Mouse (Mus musculus) myocyte (in vitro differentiated cells): ENCODE data around the gene Tmod3. TPM values are rescaled to one million over a fixed set of nuclear protein-coding genes. Genes with fewer than 3 reads are reported as not detected.
"Not testable (repeated sequence)": the region's sequence is repeated elsewhere in the genome, so short reads cannot be mapped to it uniquely, and the experiment has no call there.

Source experiments
- H3K27me3 ChIP-seq: one replicate; pipeline ENCODE4 v1.6.1; 2011; ENCODE audit not compliant: control insufficient read depth, insufficient read depth, insufficient read length
- H3K36me3 ChIP-seq: one replicate; pipeline ENCODE4 v1.6.1; 2011; ENCODE audit not compliant: control insufficient read depth, insufficient read depth
- H3K4me2 ChIP-seq: one replicate; pipeline ENCODE4 v1.6.1; 2011; ENCODE audit warnings: low read depth, control low read depth
- H3K4me3 ChIP-seq: one replicate; pipeline ENCODE4 v1.5.1; 2011; ENCODE audit warnings: mild to moderate bottlenecking, control low read depth, moderate library complexity
- H3K79me2 ChIP-seq: one replicate; pipeline ENCODE4 v1.6.1; 2011; ENCODE audit not compliant: control insufficient read depth, insufficient read depth
- H3ac ChIP-seq: one replicate; pipeline ENCODE4 v1.6.1; 2011; ENCODE audit not compliant: control insufficient read depth, insufficient read length
- CEBPB ChIP-seq: IDR thresholded peaks from 2 replicates; pipeline ENCODE4 v1.6.1; 2011; ENCODE audit warnings: mild to moderate bottlenecking, moderate library complexity; ENCODE audit not compliant: poor library complexity, insufficient read depth, severe bottlenecking
- E2F4 ChIP-seq: IDR thresholded peaks from one replicate; pipeline ENCODE4 v1.6.1; 2011; ENCODE audit warnings: mild to moderate bottlenecking, control low read depth, moderate library complexity; ENCODE audit not compliant: insufficient read depth
- MAX ChIP-seq: IDR thresholded peaks from one replicate; pipeline ENCODE4 v1.6.1; 2011; ENCODE audit warnings: low read depth, mild to moderate bottlenecking, control low read depth
- MYOD1 ChIP-seq, 3 experiments: IDR thresholded peaks; one replicate each; pipeline ENCODE4 v1.6.1; 2011; ENCODE audit warnings: control low read depth in 2 of 3, low read depth in 2 of 3, mild to moderate bottlenecking in 2 of 3, moderate library complexity in 1 of 3; ENCODE audit not compliant: insufficient read length in 2 of 3, control insufficient read depth in 1 of 3
- MYOG ChIP-seq, 3 experiments: IDR thresholded peaks; one replicate each; pipeline ENCODE4 v1.6.1; 2011; ENCODE audit warnings: control low read depth in 2 of 3, low read depth in 2 of 3, mild to moderate bottlenecking in 2 of 3; ENCODE audit not compliant: insufficient read length in 2 of 3, control insufficient read depth in 1 of 3, insufficient read depth in 1 of 3
- POLR2A ChIP-seq: IDR thresholded peaks from one replicate; pipeline ENCODE4 v1.6.1; 2011; ENCODE audit warnings: low read depth, mild to moderate bottlenecking, control low read depth, moderate library complexity; ENCODE audit not compliant: insufficient read length
- POLR2AphosphoS2 ChIP-seq: IDR thresholded peaks from one replicate; pipeline ENCODE4 v1.6.1; 2011; ENCODE audit warnings: low read depth, control low read depth; ENCODE audit not compliant: insufficient read length
- REST ChIP-seq: IDR thresholded peaks from one replicate; pipeline ENCODE4 v1.6.1; 2011; ENCODE audit warnings: mild to moderate bottlenecking, control low read depth, moderate library complexity; ENCODE audit not compliant: insufficient read depth, insufficient read length
- SRF ChIP-seq: IDR thresholded peaks from one replicate; pipeline ENCODE4 v1.6.1; 2011; ENCODE audit warnings: low read depth; ENCODE audit not compliant: control insufficient read depth, insufficient read length
- TCF12 ChIP-seq: IDR thresholded peaks from one replicate; pipeline ENCODE4 v1.6.1; 2011; ENCODE audit warnings: mild to moderate bottlenecking, control low read depth; ENCODE audit not compliant: poor library complexity, insufficient read depth, severe bottlenecking
- TCF3 ChIP-seq: IDR thresholded peaks from one replicate; pipeline ENCODE4 v1.6.1; 2011; ENCODE audit warnings: low read depth, control low read depth; ENCODE audit not compliant: insufficient read length
- USF1 ChIP-seq: IDR thresholded peaks from one replicate; pipeline ENCODE4 v1.6.1; 2011; ENCODE audit warnings: low read depth, mild to moderate bottlenecking, control low read depth, moderate library complexity
- polyA plus RNA-seq: library from polyadenylated mRNA; unstranded; fragments of >200 nt; fragmentation: generic; extraction: Trizol; gene quantifications from one replicate; pipeline ENCODE4 v1.2.1, GENCODE M21; 2012; ENCODE audit warnings: missing spikeins

Tmod3 gene
- polyA plus RNA-seq, 1 experiment = 12.9 TPM

DNA sequence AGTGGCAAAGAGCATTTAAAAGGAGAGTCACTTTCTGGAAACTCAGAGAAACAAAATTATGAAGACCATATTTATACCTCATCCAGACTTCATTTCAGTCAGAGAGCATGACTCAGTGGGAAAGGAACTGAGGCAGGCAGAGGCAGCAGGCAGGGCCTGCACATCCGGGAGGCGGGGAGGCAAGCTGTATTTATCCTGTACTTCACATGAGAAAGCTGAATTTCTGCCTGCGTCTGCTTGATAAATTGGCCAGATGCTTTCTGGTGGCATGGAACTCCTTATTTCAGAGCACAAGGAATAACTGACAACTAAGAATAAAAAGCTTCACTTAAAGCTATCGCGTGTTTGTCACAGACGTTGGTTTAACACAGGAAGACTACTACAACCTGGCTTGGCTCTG, 55.1 kb downstream of the Tmod3 start:
- peaks cover 13% of the 10 kb centered on the region for H3K36me3 ChIP-seq
- no peak overlapping the region for H3K4me3 ChIP-seq
- TF ChIP-seq REST (no peak), POLR2AphosphoS2 (no peak), TCF3 (no peak), MYOG (IDR thresholded peaks at IDR 0.05; ENCODE audit: control insufficient read depth in 1 of 3, insufficient read depth in 1 of 3, insufficient read length in 2 of 3, low read depth in 2 of 3) (no peak), MYOD1 (IDR thresholded peaks at IDR 0.05; ENCODE audit: control insufficient read depth in 1 of 3, insufficient read length in 2 of 3, low read depth in 2 of 3) (no peak), USF1 (no peak), TCF12 (no peak), E2F4 (no peak), CEBPB (no peak), SRF (no peak)
- H3K79me2 ChIP-seq = no peaks in the 10 kb centered on the region
- H3K27me3 ChIP-seq = no peaks in the 10 kb centered on the region
- no peak overlapping the region for H3K4me2 ChIP-seq
- no peak overlapping the region for H3ac ChIP-seq

GRCm38 (mm10) chr9:75498571-75498970, 60.9 kb downstream of the Tmod3 start:
- H3K36me3 ChIP-seq = peaks cover 9% of the 10 kb centered on the region

GRCm38 (mm10) chr9:75495945-75496344, 63.5 kb downstream of the Tmod3 start:
- Histone ChIP-seq H3K4me2 (no peak overlapping the region), H3K79me2 (no peaks in the 10 kb centered on the region), H3K36me3 (peaks cover 6% of the 10 kb centered on the region), H3K4me3 (no peak overlapping the region), H3K27me3 (no peaks in the 10 kb centered on the region), H3ac (no peak overlapping the region)
- TF ChIP-seq POLR2AphosphoS2 = peak; percentile 45
- TF ChIP-seq POLR2A = no peak

More at GRCm38 (mm10) chr9:75498571-75498970, 60.9 kb downstream of the Tmod3 start:
- no peak overlapping the region for H3K4me2 ChIP-seq
- no peak overlapping the region for H3ac ChIP-seq
- TF ChIP-seq POLR2A (no peak), MAX (no peak), CEBPB (no peak), POLR2AphosphoS2 (no peak), MYOG (IDR thresholded peaks at IDR 0.05; ENCODE audit: control insufficient read depth in 1 of 3, insufficient read depth in 1 of 3, insufficient read length in 2 of 3, low read depth in 2 of 3) (no peak), MYOD1 (IDR thresholded peaks at IDR 0.05; ENCODE audit: control insufficient read depth in 1 of 3, insufficient read length in 2 of 3, low read depth in 2 of 3) (no peak), E2F4 (no peak), TCF3 (no peak), REST (no peak), TCF12 (no peak), SRF (no peak), USF1 (no peak)
- no peaks in the 10 kb centered on the region for H3K79me2 ChIP-seq
- H3K27me3 ChIP-seq = no peaks in the 10 kb centered on the region
- no peak overlapping the region for H3K4me3 ChIP-seq

- no peak overlapping the region for H3K4me3 ChIP-seq
- H3ac ChIP-seq = no peak overlapping the region
- H3K36me3 ChIP-seq = peaks cover 4% of the 10 kb centered on the region
- no peak overlapping the region for H3K4me2 ChIP-seq
- TF ChIP-seq MYOG (IDR thresholded peaks at IDR 0.05; ENCODE audit: control insufficient read depth in 1 of 3, insufficient read depth in 1 of 3, insufficient read length in 2 of 3, low read depth in 2 of 3) (no peak), TCF12 (no peak), POLR2A (no peak), SRF (no peak), MAX (no peak), MYOD1 (IDR thresholded peaks at IDR 0.05; ENCODE audit: control insufficient read depth in 1 of 3, insufficient read length in 2 of 3, low read depth in 2 of 3) (no peak), TCF3 (no peak), REST (no peak), CEBPB (no peak), E2F4 (no peak), POLR2AphosphoS2 (no peak)
- H3K27me3 ChIP-seq = no peaks in the 10 kb centered on the region
- no peaks in the 10 kb centered on the region for H3K79me2 ChIP-seq
Measured at GRCm38 (mm10) chr9:75494407-75495005, 65.0 kb downstream of the Tmod3 start.

DNA sequence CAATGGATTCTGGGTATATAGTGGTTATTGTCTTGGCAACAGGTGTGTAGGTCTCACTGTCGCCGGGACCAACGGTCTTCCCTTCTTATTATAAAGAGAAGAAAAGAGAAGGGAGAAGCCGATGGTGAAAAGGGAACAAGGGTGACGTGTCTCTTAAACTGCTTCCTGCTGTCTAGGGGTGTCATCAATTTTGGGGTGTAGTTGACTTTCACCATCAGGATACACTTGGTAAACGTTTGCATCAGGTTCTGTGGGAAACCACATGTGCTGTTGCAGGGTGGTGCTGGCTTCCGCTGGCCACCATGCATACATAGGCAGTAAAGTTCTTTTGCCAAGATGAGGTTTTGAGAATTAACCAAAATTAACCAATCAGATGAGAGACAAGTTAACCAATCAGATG, 71.2 kb downstream of the Tmod3 start:
- not testable (repeated sequence) for H3K4me3 ChIP-seq, H3ac ChIP-seq, H3K4me2 ChIP-seq, H3K79me2 ChIP-seq, H3K27me3 ChIP-seq, H3K36me3 ChIP-seq
